29 mouse cellular contexts compared by ENCODE assay signal in genomic region chr14:122911265-122911664, GRCm38 (mm10). TPM values are rescaled to one million over a fixed set of nuclear protein-coding genes. Genes with fewer than 3 reads are reported as not detected.
DNase-seq lines count a peak whose midpoint lies in the region; ATAC-seq and TF ChIP-seq lines count a peak whose summit lies in the region.
"Had no signal": no experiment of that assay in that cellular context is flagged by ENCODE, and none has a peak within 500 bp of the region (broad histone marks: within the 10 kb centered on the region; RNA-seq: fewer than 3 reads in every experiment).

No protein-coding gene starts in this region.

- H3K9me3 ChIP-seq in CH12.LX (replicated peaks; ENCODE audit: low read length), result no peaks in the 10 kb centered on the region
- no peaks in the 10 kb centered on the region for H3K9me3 ChIP-seq in liver, embryonic 13.5 days (replicated peaks)
- peaks cover 19% of the 10 kb centered on the region for H3K9me3 ChIP-seq in forebrain, embryonic 10.5 days
- H3K9me3 ChIP-seq: limb, embryonic 10.5 days; limb, embryonic 15.5 days had no signal

- no peaks in the 10 kb centered on the region for H3K79me2 ChIP-seq in heart, adult 2 months (replicated peaks; ENCODE audit: control insufficient read depth, insufficient read depth, low read length)
- H3K79me2 ChIP-seq in CH12.LX (replicated peaks; ENCODE audit: control insufficient read depth, extremely low read depth, insufficient read depth, poor library complexity, severe bottlenecking), result peaks cover 14% of the 10 kb centered on the region

- TF ChIP-seq CTCF in heart, adult 2 months (IDR thresholded peaks at IDR 0.05), result no peak
- no peak for TF ChIP-seq CTCF in CH12.LX (conservative IDR thresholded peaks at IDR 0.05 in 1 of 2, IDR thresholded peaks at IDR 0.05 in 1 of 2; ENCODE audit: low read depth in 2 of 2, low read length in 2 of 2)
- TF ChIP-seq CTCF in small intestine, adult 2 months (IDR thresholded peaks at IDR 0.05; ENCODE audit: extremely low read depth, insufficient read length, insufficient replicate concordance, low read depth, low read length), result no peak

- dilution Hi-C loops in CH12.LX (cut with MboI; ENCODE audit: extremely low pct_ligation_motif_present, extremely low pct_unique_long_range_greater_than_20kb, low sequenced_read_pairs), result no loop called here

- TF ChIP-seq RAD21 in CH12.LX (IDR thresholded peaks at IDR 0.05; ENCODE audit: low read depth, low read length), result no peak

- in situ Hi-C loops in CH12.LX (cut with MboI; ENCODE audit: low pct_ligation_motif_present, low pct_unique_long_range_greater_than_20kb, low sequenced_read_pairs), result no loop called here

- DNase-seq in heart, adult 11 months, result peak; percentile 55
- no peak for DNase-seq in heart, adult 2 months
- no peak for DNase-seq in CH12.LX (ENCODE audit: extremely low read depth)
- DNase-seq in liver, embryonic 13.5 days, result no peak
- no peak for DNase-seq in left cerebral cortex, postnatal 25 days (ENCODE audit: low spot score in 2 of 2)
- no peak for DNase-seq in gastrocnemius, postnatal 10 days
- DNase-seq in forebrain, embryonic 10.5 days (ENCODE audit: extremely low spot score, low spot score), result no peak
- DNase-seq: adrenal gland, postnatal 10 days; cerebellum, postnatal 10 days; forebrain, postnatal 0 days; gastrocnemius, postnatal 25 days; heart, adult 18-20 months; heart, postnatal 4 days; kidney, adult 9 months; kidney, postnatal 14 days; lung, postnatal 4 days; right cerebral cortex, postnatal 4 days; thymus, postnatal 14 days had no signal

- no peak overlapping the region for H3K4me3 ChIP-seq in heart, adult 2 months
- no peak overlapping the region for H3K4me3 ChIP-seq in CH12.LX (replicated peaks in 1 of 3; ENCODE audit: low read depth in 2 of 3, low read length in 2 of 3, poor library complexity in 1 of 3)
- 0 out of 2 replicates have a peak overlapping the region, but pooled peaks have one; percentile 2 for H3K4me3 ChIP-seq in liver, embryonic 13.5 days (replicated peaks)
- no peak overlapping the region for H3K4me3 ChIP-seq in small intestine, adult 2 months (ENCODE audit: low read depth, low read length)
- H3K4me3 ChIP-seq in forebrain, embryonic 10.5 days, result no peak overlapping the region
- H3K4me3 ChIP-seq: embryonic facial prominence, embryonic 13.5 days; forebrain, embryonic 12.5 days; limb, embryonic 10.5 days; limb, embryonic 15.5 days; midbrain, embryonic 12.5 days; neural tube, embryonic 13.5 days had no signal

- peaks cover 2% of the 10 kb centered on the region; the same call in 1 of the 2 replicates for H3K4me1 ChIP-seq in heart, adult 2 months (ENCODE audit: control insufficient read depth, insufficient read depth, low read length)
- H3K4me1 ChIP-seq in CH12.LX (ENCODE audit: control insufficient read depth in 1 of 2, insufficient read depth in 2 of 2), result peaks cover 7 to 24% of the 10 kb centered on the region in 2 experiments; a peak in 2 of 4 replicates
- peaks cover 14% of the 10 kb centered on the region; the same call in 1 of the 2 replicates for H3K4me1 ChIP-seq in liver, embryonic 13.5 days (replicated peaks)
- peaks cover 15% of the 10 kb centered on the region; the same call in 1 of the 2 replicates for H3K4me1 ChIP-seq in small intestine, adult 2 months (ENCODE audit: control insufficient read depth, insufficient read depth, insufficient read length, low read length)
- H3K4me1 ChIP-seq in forebrain, embryonic 10.5 days, result peaks cover 18% of the 10 kb centered on the region
- H3K4me1 ChIP-seq: heart, embryonic 12.5 days had no signal

- H3K27me3 ChIP-seq in heart, adult 2 months (ENCODE audit: control insufficient read depth, insufficient read depth, low read length), result no peaks in the 10 kb centered on the region
- no peaks in the 10 kb centered on the region for H3K27me3 ChIP-seq in CH12.LX (replicated peaks)
- H3K27me3 ChIP-seq in liver, embryonic 13.5 days, result no peaks in the 10 kb centered on the region
- H3K27me3 ChIP-seq in small intestine, adult 2 months (ENCODE audit: control insufficient read depth, insufficient read depth, low read length), result no peaks in the 10 kb centered on the region
- peaks cover 27% of the 10 kb centered on the region for H3K27me3 ChIP-seq in forebrain, embryonic 10.5 days (ENCODE audit: poor library complexity, severe bottlenecking)
- H3K27me3 ChIP-seq: embryonic facial prominence, embryonic 13.5 days; heart, embryonic 12.5 days; limb, embryonic 15.5 days; Patski had no signal

- TF ChIP-seq EP300 in heart, adult 2 months (IDR thresholded peaks at IDR 0.05; ENCODE audit: insufficient read depth, low read depth, low read length), result no peak
- TF ChIP-seq EP300 in CH12.LX (IDR thresholded peaks at IDR 0.05; ENCODE audit: low read length), result no peak

- H3K36me3 ChIP-seq in heart, adult 2 months (ENCODE audit: control insufficient read depth, insufficient read depth, low read length), result no peaks in the 10 kb centered on the region
- peaks cover 0 to 22% of the 10 kb centered on the region in 2 experiments for H3K36me3 ChIP-seq in CH12.LX (replicated peaks in 1 of 2; ENCODE audit: control insufficient read depth in 1 of 2, insufficient read depth in 1 of 2, low read length in 1 of 2)
- no peaks in the 10 kb centered on the region for H3K36me3 ChIP-seq in liver, embryonic 13.5 days
- no peaks in the 10 kb centered on the region for H3K36me3 ChIP-seq in small intestine, adult 2 months (ENCODE audit: control insufficient read depth, insufficient read depth, low read length)
- peaks cover 2% of the 10 kb centered on the region; the same call in 1 of the 2 replicates for H3K36me3 ChIP-seq in forebrain, embryonic 10.5 days (replicated peaks)
- H3K36me3 ChIP-seq: embryonic facial prominence, embryonic 13.5 days; forebrain, embryonic 12.5 days; limb, embryonic 10.5 days; limb, embryonic 15.5 days had no signal

- peak overlapping the region; percentile 97; the same call in 1 of the 2 replicates for H3K4me2 ChIP-seq in CH12.LX (ENCODE audit: insufficient read depth, low read depth, poor library complexity, severe bottlenecking)
- peak overlapping the region; percentile 83; the same call in 1 of the 2 replicates for H3K4me2 ChIP-seq in liver, embryonic 13.5 days
- H3K4me2 ChIP-seq: forebrain, embryonic 12.5 days; hindbrain, embryonic 14.5 days; limb, embryonic 15.5 days; midbrain, embryonic 12.5 days; neural tube, embryonic 13.5 days had no signal

- 0 out of 2 replicates have a peak, but pooled peaks have one; percentile 6 for ATAC-seq in liver, embryonic 13.5 days (ENCODE audit: low read depth)
- ATAC-seq: forebrain, postnatal 0 days; inflammation-experienced regulatory T-cells, adult 6 months; Patski had no signal

- H3K27ac ChIP-seq in heart, adult 2 months, result no peak overlapping the region
- no peak overlapping the region for H3K27ac ChIP-seq in CH12.LX (ENCODE audit: insufficient read depth, low read depth)
- H3K27ac ChIP-seq in liver, embryonic 13.5 days, result no peak overlapping the region
- peak overlapping the region; percentile 89 for H3K27ac ChIP-seq in small intestine, adult 2 months (ENCODE audit: insufficient read depth, low read depth, low read length)
- no peak overlapping the region for H3K27ac ChIP-seq in forebrain, embryonic 10.5 days
- H3K27ac ChIP-seq: embryonic facial prominence, embryonic 13.5 days; forebrain, embryonic 12.5 days; hindbrain, embryonic 14.5 days; limb, embryonic 10.5 days; limb, embryonic 15.5 days; midbrain, embryonic 12.5 days; neural tube, embryonic 13.5 days had no signal

- H3K9ac ChIP-seq in heart, adult 2 months (ENCODE audit: low read depth, low read length), result no peak overlapping the region
- no peak overlapping the region for H3K9ac ChIP-seq in CH12.LX (ENCODE audit: insufficient read depth, low read depth)
- no peak overlapping the region for H3K9ac ChIP-seq in liver, embryonic 13.5 days
- H3K9ac ChIP-seq: embryonic facial prominence, embryonic 13.5 days; forebrain, embryonic 12.5 days; forebrain, postnatal 0 days; heart, embryonic 12.5 days; hindbrain, embryonic 14.5 days; limb, embryonic 15.5 days; midbrain, embryonic 12.5 days; neural tube, embryonic 13.5 days had no signal

- no peak for TF ChIP-seq POLR2A in heart, adult 2 months (IDR thresholded peaks at IDR 0.05; ENCODE audit: insufficient read depth, low read depth, low read length)
- TF ChIP-seq POLR2A in CH12.LX (IDR thresholded peaks at IDR 0.05; ENCODE audit: low read depth, low read length), result no peak
- TF ChIP-seq POLR2A in small intestine, adult 2 months (IDR thresholded peaks at IDR 0.05; ENCODE audit: low read depth, low read length), result no peak

- intact Hi-C loops in heart, adult 2 months (cut with DNase I), result no loop called here
- intact Hi-C loops in left cerebral cortex, postnatal 25 days (cut with DNase I), result no loop called here

TF ChIP-seq in CH12.LX, 34 proteins besides CTCF, POLR2A, EP300 and RAD21:
- no peak for TF ChIP-seq RCOR1 (conservative IDR thresholded peaks at IDR 0.05; ENCODE audit: low read depth, low read length)
- TF ChIP-seq ZNF384 (IDR thresholded peaks at IDR 0.05; ENCODE audit: low read depth, low read length), result no peak
- TF ChIP-seq ETS1 (conservative IDR thresholded peaks at IDR 0.05; ENCODE audit: low read depth, low read length), result no peak

RNA-seq across cellular contexts. Expression of gene Ggact, which starts 2.3 kb away (rescaled TPM):
- total RNA-seq in heart, adult 2 months (2021), result 10 to 100 TPM; 22.5 to 25.6 TPM
- polyA plus RNA-seq in heart, adult 2 months (2012; rRNA removed), result 27.1 and 40.9 TPM in 2 replicates
- total RNA-seq in CH12.LX (2012; rRNA removed), result 37.4 and 40.3 TPM in 2 replicates
- 29.6 and 30.6 TPM in 2 replicates for total RNA-seq in CH12.LX (2014; rRNA removed)
- 31.7 and 33.8 TPM in 2 replicates for polyA plus RNA-seq in CH12.LX (2012; ENCODE audit: insufficient read length, low read depth)
- 16.0 and 20.7 TPM in 2 replicates for polyA plus RNA-seq in liver, embryonic 13.5 days (2015; fragmentation: Nextera tagmentation; extraction: Ambion mirVana)
- polyA plus RNA-seq in small intestine, adult 2 months (2012; rRNA removed), result 69.8 and 151 TPM in 2 replicates
- 10 to 100 TPM; 24.8 to 25.9 TPM for total RNA-seq in left cerebral cortex, postnatal 25 days (2021)
- total RNA-seq in gastrocnemius, postnatal 10 days (2021), result 10 to 100 TPM in 1 of 2 experiments, 1 to 10 TPM in 1; 9.3 to 10.5 TPM
- polyA plus RNA-seq in forebrain, embryonic 10.5 days (2016; fragmentation: Nextera tagmentation; extraction: Ambion mirVana), result 5.9 and 7.4 TPM in 2 replicates
